Mouse (Mus musculus): ENCODE measurements around the gene Cand2.
A peak's percentile ranks its signal among the peaks of the same experiment; 100 is the strongest.

Cand2 gene

DNA sequence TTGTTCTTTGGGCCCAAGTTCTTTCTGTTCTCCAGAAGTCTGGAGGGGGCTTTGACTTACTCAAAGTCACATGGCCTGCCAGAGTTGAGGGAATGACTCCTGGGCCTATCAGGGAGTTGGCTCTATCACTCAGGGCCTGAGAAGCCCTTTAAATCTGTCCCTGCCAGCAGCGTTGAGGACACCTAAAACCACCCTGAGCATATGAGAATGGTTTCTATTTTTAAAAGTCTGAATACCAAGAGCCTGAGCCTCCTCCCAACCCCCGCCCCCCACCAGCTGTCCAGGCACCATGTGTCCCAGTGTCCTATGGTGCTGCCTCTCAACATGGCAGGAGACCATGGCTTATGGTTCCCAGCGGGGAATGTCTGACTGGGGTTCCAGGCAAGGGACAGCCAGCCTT is 1.5 kb downstream of the Cand2 start:
- DNase-seq = no peak

DNA sequence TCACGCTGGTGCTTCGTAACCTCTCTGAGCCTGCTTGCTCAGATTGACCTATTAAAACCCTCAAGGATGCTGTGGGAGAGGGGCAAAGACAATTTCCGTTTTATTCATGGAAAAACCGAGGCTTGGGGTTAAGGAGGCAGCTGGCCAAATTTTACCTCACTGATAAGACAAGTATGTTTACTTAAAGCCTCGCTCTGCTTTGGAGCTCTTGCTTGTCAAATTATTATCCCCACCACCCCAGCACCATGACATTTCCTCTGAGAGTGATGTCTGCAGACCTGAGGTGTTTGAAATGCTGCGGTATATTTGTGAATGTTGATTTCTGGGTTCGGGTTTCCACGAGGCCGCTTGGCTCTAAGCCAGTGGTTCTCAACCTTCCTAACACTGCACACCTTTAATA is 2.0 kb downstream of the Cand2 start:
- no peak for DNase-seq

DNA sequence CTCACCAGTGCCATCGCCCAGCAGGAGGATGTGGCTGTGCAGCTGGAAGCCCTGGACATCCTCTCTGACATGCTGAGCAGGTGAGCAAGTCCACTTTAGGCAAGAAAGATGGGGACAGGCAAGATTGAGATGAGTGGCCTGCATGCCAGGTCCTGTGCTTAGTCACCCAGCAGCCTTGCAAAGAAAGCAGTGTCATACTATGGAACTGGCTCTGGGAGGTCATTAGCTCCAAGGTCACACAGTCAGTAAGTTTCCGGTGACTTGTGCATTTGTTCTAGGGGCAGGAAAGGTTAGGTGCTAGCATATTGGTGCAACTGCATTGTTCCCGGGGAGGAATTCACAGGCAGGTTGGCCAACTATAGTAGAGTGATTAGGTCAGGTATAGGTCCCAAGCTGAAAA is 8.4 kb downstream of the Cand2 start:
- no peak for DNase-seq

DNA sequence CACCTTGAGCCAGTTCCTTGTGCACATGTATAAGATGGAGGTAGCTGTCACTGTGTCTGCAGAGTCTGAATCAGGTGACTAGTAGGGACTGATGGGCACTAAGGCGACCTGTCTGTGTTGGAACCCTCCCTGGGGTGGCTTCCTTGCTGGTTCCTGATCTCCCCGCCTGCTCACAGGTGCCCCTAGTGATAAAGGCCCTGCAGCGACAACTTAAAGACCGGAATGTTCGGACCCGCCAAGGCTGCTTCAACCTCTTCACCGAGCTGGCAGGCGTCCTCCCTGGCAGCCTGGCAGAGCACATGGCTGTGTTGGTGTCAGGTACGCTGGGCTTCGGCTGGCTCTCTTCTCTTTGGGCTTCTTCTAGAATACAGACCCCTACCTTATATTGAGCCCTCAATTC is 16.7 kb downstream of the Cand2 start:
- DNase-seq = no peak

DNA sequence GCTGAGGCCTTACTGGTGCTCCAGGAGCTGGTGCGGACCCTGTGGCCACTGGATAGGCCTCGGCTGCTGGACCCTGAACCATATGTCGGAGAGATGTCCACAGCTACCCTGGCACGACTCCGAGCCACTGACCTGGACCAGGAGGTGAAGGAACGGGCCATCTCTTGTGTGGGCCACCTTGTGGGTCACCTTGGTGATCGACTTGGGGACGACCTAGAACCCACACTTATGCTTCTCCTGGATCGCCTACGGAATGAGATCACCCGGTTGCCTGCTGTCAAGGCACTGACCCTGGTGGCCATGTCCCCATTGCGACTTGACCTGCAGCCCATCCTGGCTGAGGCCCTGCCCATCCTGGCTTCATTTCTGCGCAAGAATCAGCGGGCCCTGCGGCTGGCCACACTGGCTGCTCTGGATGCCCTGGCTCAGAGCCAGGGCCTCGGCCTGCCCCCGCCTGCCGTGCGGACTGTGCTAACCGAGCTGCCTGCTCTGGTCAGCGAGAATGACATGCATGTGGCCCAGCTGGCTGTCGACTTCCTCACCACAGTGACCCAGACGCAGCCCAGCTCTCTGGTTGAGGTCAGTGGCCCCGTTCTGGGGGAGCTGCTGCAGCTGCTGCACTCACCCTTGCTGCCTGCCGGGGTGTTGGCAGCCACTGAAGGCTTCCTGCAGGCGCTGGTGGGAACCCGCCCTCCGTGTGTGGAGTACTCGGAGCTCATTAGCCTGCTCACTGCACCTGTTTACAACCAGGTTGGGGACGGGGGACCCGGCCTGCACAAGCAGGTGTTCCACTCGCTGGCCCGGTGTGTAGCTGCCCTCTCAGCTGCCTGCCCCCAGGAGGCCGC is 17.7 kb downstream of the Cand2 start:
- DNase-seq = peak; percentile 32 to 38

DNA sequence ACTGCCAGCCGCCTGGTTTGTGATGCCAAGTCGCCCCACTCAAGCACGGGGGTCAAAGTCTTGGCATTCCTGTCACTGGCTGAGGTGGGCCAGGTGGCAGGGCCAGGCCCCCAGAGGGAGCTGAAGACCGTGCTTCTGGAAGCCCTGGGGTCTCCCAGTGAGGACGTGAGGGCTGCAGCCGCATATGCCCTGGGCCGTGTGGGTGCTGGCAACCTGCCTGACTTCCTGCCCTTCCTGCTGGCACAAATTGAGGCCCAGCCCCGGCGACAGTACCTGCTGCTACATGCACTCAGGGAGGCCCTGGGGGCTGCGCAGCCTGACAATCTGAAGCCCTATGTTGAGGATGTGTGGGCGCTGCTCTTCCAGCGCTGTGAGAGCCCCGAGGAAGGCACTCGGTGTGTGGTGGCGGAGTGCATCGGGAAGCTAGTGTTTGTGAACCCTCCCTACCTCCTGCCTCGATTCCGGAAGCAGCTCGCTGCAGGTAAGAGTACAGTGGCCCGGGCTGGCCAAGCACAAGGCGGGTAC is 18.4 kb downstream of the Cand2 start:
- no peak for DNase-seq

DNA sequence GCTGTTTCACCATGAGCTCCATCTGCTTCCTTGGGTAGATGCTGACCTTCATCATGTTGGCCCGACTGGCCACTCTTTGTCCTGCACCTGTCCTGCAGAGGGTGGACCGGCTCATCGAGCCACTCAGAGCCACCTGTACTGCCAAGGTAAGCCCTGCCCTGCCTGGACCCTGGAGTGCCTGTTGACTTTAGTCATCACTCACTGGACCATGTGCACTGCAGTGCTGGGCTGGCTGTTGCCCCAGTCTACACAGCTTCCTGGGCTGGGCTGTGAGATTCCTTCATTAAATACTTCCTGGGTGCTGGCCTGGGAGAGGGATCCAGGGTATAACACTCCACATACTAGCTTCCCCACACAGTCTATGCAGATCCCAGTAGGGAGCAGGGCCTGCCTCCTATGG is 27.5 kb downstream of the Cand2 start:
- DNase-seq = peak; percentile 35 to 56

DNA sequence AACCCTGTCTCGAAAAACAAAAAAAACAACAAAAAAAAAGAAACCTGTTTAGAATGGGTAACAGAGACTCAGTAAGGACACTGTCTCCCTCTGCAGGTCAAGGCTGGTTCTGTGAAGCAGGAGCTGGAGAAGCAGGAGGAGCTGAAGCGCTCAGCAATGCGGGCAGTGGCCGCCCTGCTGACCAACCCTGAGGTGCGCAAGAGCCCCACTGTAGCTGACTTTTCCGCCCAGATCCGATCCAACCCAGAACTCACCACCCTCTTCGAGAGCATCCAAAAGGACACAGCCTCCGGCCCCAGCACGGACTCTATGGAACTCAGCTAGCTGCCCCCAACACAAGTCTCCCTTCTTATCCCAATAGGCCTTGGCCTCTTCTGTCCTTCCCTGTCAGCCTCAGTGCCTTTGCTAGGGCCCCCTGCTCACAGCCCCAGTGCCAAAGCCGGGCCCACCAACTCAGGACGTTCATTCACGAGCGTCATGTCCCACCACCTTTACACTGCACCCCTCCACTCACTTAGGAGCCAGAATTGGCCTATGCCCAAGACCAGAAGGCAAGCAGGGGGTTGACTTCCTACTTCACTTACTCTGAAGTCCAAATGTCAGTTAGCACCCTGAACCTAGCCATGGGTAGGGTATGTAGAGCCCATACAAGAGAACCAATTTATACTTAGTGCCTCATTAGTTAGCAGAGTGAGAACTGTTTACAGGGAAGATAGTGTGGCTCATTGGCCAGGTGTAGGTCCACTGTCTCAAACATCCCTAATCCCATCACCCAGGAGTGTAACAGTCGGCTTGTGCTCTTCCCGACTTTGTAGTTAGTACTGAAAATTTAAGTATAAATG is 29.4 kb downstream of the Cand2 start:
- peak; percentile 59 to 71 for DNase-seq

DNA sequence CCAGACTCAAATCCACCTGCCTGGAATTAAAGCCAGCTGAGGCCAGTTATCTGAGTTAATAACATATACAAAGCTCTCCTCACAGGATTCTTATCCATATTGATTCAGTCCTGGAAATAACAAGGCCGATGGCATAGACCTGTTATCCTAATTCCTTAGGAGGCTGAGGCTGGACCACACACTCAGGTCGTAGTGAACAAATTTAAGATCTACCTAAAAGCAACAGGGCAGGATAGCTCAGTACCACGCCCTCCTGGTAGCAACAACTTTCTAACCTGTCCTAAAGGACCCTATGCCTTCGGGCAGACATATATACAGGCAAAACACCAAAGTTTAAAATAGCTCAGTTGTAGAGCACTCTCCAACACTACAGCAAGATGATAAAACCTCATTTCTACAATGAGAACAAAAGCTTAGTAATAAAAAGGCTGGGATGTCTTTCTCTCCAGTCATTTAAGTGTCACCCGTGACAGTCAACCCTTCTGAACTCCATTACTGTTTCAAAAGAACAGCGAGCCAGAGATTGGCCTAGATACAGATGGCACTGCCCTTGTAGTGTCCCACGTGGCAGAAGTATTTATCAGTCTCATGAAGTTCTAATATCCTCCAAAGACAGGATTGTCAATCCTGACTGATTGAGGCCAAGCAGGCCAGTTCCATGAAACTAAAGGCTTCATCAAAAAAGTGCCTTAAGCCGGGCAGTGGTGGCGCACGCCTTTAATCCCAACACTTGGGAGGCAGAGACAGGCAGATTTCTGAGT is 30.3 kb downstream of the Cand2 start:
- no peak for DNase-seq

DNA sequence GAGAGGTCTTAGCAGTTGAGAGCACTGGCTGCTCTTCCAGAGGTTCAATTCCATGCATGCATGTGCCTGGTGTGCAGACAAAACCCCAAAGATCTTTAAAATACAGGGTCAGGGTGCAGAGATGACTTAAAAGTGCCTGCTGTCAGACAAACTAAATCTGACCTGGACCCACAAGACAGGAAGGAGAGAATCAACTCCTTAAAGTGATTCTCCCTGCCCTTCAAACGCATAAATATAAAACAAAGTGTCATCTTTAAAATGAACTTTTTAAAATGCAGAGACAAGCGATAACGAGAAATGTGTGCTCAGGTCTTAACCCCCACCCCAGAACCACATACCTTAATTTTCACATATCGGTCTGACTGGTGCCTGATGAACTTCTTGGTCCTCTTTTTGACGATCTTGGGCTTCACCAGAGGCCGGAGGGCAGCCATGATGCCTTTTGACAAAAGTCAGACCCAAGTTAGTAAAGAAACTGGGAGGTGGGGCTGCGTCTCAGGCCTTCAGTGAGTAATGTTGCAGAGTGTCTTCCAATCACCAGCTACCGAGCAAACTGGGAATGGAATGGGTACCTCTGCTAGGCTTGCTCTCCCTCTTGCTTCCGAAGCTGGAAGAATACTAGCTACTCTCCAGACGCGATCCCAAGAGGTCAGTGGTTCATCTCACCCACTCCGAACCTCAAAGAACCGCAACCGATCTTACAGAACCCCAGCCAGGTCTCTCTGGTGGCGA is 33.3 kb downstream of the Cand2 start:
- no peak for DNase-seq

DNA sequence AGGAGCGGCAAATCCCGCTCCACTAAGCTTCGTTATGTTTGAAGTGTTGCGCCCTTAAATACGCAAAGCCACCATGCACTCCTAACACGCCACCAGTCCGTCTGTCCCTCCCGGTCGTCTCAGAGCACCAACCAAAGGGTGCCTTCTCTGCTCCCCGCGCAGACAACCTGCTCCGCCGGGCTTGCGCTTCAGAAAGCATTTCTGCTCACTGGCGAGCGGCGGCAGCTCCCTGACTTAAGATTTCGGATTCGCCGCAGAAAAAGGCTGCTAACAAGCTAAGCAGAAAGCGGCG is 33.8 kb downstream of the Cand2 start:
- DNase-seq = peak in 1 of 2 experiments; percentile 19

DNA sequence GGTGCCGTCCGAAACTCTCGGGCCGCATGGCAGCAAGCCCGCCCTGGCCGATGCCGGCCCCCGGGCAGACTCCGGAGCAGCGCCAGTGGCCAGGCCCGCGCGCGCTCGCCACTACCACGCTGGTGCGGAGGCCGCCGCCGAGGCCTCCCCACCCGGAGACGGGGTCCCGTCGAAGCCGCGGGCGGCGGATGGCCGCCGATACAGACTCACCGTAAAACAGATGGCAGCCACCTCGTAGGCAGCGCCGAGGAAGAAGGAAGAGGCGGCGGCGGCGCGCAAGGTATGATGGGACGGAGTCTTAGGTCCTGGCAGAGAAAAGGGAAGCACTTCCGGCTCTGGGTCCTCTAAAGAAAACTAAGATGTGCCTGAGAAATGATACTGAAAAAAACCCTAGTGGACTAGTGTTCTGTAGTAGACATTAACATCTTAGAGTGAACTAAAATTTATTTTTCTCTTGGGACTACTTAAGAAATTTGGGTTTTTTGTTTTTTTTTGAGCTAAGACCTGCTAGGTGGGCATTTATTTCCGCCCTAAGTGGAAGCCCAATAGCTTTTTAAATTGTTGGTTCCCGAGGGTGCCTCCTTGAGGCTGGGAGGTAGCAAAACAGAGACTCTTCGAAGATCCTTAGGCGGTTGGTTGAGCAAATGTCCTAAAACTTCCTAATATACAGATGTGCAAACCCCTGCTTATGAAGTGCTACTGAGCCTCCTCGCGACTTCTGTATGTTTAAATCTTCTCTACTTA is 34.3 kb downstream of the Cand2 start, which contains the start of gene Rpl32:
Rpl32 (minus strand) TSS at position 260 of the 744 bp plus-strand sequence.
- peak; percentile 86 for DNase-seq

DNA sequence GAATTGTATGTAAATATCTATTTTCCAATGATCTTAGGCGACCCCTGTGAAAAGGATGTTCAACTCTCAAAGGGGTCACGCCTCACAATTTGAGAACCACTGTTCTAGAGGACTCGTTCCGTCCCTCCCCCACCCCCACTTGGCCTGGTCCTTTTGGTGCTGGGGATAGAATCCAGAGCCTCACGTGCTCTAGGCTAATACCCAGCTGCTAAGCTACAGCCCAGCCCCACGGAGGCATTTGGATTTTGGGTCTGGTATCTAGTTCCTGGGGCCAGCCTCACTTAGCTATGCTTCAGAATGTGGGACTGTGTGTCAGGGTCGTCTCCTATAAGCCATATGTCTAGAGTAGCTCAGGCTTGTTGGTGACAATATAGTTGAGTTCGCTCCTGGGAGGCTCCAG is 37.3 kb downstream of the Cand2 start:
- no peak for DNase-seq

DNA sequence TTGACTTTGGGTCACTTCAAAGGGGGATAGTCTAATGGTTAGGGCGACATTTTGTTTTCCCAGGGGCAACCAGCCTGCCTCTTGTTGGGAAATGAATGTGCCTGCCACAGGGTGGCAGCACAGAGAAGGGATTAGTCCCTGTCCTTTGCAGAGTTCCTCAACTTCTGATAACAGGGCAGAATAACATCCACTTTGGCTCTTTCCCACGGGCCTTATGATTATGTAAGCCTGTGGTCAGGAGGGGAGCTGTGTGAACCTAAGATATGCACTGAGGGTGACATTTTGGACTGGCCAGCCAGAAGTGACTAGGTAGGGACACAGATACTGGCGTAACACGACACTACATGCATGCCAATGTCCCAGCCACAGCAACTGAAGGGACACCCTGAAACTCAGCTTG is 39.8 kb downstream of the Cand2 start:
- DNase-seq = peak; percentile 54 to 68

DNA sequence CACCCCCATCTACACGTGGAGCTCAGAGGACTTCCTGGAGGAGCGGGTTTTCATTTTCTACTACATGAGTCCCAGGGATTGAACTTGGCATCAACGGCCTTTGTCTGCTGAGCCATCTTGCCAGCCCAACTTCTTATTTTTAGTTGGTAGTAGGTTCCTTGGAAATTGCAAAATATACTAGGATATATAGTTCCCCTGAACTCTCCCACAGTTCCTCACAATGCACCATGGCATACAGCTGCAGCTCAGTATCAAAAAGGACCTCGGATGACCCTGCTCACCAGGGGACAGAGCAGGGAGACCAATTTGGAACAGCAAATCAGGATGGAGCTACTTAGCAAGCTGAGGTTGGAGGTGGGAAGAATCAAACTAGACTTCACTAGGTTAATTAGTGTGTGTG is 40.7 kb downstream of the Cand2 start:
- no peak for DNase-seq

DNA sequence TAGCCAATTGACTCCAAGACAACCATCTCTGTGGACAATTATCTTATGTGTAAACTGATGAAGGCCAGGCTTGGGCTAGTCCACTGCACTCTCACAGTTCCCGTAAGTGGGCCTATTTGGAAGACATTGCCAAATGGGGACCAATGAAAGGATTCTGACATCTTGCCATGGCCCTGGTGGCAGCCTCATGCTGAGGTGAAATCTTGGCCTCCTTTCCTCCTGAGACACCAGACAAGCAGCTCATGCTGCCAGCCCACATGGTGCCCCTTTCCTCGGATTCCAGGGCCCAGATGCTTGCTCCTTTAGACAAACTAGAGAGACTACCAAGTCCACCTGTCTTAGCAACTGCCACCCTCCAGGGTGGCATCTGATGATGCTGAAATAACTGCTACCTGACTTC is 43.8 kb downstream of the Cand2 start:
- no peak for DNase-seq

DNA sequence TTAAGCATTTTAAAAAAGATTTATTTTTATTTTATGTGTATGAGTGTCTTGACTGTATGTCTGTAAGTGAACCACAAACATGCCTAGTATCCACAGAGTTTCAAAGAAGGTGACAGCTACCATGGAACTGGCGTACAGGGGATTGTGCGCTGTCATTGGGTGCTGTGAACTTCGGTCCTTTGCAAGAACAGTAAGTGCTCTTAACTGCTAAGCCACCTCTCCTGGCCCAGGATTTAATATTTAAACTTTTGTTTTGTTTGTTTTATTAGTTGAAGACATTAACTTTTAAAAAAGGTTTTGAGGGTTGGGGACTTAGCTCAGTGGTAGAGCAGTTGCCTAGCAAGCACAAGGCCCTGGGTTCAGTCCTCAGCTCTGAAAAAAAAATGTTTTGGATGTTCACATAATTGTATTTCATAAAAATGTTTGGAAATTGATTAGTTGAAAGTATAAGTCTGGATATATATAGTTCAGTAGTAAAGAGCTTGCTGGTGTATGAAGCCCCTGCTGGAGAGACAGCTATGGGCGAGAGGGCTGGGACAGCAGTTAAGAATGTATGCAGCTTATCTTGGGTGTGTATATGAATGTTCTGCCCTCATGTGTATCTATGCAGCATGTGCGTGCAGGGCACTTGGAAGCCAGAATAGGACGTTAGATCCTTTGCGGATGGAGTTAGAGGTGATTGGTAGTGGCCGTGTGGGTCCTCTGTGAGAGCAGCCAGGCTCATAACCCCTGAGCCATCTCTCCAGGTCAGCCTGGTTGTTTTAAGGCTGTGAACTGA is 47.1 kb downstream of the Cand2 start:
- no peak for DNase-seq

DNA sequence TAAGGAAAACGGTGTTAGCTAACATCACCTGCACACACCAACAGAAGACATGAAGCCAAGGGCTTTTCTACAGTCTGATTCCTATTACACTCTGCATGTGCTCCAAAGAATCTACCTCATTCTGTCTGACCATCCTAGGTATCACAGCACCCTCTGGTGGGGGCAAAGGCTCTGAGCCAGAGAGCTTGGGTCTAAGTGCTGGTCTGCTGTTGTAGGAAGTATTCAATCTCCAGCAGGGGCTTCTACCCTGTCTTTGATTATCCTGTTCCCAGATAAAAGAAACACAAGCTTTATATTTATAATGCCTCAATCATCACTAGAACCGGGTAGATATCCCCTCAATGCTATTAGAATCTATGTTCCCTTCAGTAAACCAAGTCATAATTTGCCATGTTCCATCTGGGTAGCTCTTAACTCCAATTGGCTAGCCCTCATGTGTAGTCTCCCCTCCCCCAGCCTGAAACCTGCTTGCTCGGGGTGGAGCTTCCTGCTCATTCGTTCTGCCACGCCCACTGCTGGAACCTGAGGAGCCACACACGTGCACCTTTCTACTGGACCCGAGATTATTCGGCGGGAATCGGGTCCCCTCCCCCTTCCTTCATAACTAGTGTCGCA is 49.6 kb downstream of the Cand2 start:
- DNase-seq = peak; percentile 27 to 35

DNA sequence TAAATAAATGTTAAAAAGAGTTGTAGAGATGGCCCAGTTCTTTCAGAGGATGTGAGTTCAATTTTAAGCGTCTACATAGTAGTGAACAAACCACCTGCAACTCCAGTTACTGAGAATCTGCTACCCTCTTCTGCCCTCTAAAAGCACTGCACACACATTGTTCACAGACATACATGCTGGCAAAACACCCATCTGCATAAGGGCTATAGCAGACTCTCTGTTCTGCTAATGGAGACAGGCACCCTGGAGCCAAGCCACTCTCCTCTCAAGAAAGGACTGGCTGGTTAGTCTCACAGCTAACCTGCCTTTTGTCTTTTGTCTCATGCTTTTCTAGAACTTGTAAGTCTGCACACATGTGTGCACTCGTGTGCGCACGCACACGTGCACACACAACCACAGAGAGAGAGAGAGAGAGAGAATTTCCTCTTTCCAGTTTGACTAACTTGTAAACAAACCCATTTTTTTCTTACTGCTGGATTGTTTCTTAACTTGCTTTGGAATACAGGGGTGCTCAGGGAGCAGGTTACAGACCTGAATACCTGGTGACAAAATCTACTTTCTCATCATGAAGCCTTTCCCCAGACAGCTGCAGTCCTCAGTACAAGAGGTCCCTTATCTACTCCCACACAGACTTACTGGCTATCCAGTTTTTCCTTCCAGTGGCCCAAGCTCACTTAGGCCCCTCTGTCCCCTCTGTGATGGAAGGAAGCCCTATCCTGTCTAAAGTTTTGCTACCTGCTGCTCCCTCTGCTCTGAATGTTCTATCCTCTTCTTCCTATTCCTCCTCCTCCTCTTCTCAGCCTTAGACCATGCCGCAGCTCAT is 56.7 kb downstream of the Cand2 start:
- no peak for DNase-seq
